Mouse (Mus musculus): ENCODE measurements around the gene Pnn.
"Not testable (repeated sequence)": the region's sequence is repeated elsewhere in the genome, so short reads cannot be mapped to it uniquely, and the experiment has no call there.

Pnn gene

DNA sequence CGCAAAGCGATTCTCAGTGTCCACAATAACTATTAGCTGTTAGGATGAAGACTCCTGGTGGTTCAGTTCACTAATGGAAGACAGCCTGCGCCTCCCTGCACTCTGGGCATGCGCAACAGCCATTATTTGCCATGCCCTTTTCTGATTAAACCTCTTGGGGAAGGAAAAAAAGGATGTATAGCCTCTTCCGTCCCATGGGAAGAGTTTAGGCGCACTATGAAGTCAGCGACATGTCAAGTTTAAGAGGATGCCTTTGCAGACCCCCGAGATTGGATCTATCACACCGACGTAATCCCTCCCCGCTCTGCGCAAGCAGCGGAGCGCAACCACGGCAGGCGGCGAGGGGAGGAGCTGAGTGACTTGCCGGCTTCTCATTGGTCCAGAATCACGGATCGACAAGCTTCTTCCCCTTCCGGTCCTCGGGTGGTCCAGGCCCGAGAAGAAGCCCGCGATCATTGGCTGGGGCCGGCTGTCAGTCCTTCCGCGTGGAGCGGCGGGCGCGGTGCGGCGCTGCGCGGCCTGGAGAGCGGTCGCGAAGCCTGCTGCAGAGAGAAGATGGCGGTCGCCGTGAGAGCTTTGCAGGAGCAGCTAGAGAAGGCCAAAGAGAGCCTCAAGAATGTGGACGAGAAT is at the start of gene Pnn:
Gene Pnn, plus strand, starts transcription at position 437 of the 630 bp plus-strand sequence.
- peak; percentile 98 for DNase-seq

DNA sequence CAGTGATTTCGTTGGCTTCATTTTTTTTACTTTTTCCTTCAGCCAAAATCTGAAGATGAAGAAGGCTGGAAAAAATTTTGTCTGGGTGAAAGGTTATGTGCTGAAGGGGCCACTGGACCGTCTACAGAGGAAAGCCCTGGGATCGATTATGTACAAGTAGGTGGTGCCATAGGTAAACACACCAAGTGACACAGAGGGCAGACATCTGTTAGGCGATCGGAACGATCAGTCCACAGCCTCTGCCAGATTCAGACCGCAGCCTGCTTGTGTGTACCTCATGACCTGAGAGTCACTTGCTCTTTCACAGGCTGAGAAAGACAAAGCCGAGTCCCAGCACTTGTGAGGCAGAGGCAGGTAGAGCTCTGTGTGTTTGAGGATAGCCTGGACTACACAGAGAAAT is 48.7 kb upstream of the Pnn start:
- DNase-seq: no peak

DNA sequence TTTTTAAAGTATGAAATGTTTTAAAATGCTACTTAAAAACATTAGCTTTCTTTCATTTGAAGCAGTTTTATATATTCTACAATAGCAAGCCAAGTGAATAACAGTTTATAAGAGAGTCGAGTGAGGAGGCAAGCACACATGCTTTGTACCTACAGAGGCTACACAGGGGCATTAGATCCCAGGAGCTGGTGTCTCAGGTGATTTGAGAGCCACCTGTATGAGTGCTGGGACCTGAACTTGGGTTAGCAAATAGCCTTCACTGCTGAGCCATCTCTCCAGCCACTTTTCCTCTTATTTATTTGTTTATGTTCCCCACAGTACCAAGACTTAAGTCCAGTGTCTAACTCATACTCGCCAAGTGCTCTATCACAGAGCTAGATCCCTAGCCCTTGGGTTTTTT is 46.8 kb upstream of the Pnn start:
- DNase-seq: no peak

DNA sequence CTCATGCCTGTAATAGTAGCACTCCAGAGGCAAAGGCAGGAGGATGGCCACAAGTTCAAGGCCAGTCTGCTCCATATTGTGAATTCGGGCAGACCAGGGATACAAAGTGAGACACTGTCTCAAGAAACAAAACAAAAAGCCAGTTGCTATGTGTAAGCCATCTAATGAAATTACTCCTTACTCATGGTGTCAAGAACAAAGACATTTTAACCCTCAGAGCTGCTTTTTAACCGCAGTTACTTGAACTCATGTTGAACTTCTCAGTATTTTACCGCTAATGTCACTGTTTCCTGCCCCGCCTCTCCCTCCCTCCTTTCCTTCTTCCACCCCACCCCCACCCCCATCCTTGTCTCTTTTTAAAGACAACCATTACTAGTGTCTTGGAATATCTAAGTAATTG is 45.4 kb upstream of the Pnn start:
- no peak for DNase-seq

DNA sequence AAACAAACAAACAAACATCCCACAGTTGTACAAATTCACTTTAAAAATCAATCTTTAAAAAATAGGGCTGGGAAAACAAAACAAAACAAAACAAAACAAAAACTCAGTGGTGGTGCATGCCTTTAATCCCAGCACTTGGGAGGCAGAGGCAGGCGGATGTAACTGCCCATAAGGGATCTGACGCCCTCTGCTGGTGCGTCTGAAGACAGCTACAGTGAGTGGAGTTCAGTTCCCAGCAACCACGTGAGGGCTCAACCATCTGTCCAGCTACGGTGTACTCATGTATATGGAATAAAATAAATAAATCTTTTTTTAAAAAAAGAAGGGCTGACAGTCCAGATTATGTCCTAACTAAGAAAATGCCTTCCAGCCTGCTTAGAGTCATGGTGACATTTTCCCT is 34.6 kb upstream of the Pnn start:
- no peak for DNase-seq

DNA sequence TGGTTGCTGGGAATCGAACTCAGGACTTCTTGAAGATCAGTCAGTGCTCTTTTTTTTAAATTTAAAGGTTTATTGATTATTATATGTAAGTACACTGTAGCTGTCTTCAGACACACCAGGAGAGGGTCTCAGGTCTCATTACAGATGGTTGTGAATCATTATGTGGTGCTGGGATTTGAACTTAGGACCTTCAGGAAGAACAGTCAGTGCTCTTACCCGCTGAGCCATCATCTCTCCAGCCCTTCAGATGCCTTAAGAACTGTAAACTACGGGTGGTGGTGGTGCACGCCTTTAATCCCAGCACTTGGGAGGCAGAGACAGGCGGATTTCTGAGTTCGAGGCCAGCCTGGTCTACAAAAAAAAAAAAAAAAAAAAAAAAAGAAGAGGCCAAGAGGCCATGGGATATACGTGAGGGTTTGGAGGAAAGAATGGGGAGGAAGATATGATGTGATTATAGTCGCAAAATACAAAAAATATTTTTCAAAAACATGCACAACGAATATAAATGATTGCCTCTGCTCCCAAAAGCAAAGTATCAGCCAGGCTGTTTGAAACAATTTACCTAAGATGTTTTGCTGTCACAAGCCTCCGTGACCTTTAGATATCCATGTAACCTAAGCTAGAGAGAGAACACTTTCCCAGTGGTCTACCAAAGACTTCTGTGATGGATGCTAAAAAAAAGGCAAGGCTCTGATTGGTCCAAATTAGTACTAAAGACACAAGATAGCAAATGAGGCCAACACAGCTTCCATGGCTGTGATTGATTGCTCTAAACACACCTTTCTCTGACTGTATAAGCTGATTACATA is 27.3 kb upstream of the Pnn start:
- DNase-seq: no peak

DNA sequence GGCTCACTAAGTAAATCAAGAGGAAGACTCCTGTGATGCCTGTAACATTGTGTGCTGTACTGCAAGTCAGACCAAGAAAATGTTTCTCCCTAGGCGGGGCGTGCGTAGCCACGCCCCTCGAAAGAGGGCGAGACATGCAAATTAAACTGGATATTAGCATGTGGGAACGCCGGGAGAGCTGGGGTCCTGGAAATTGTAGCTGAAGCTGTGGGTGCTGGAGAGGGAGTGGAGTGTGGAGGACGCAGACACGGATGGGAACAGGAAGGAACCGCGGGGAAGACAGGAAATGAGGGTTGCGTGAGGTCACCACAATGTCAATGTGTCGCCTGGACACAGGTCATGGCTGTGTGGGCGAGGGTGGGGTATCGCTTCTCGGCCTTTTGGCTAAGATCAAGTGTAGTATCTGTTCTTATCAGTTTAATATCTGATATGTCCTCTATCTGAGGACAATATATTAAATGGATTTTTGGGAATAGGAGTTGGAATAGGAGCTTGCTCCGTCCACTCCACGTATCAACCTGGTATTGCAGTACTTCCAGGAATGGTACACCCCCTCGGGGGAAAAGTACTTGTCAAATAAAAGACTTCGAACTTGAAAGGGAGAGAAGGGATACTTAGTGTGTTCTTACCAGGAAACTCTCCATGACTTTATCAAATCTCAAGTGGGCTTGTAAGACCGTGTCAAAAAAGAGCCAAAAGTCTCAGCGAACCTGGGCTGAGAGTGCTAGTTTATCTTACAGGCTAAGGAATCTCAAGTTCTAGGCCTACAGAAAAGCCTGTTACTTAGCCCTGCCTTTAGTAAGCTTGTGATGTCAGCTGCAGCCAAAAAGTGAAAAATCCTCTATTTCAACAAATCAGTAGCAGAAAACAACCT is 26.5 kb upstream of the Pnn start:
- peak; percentile 70 for DNase-seq

DNA sequence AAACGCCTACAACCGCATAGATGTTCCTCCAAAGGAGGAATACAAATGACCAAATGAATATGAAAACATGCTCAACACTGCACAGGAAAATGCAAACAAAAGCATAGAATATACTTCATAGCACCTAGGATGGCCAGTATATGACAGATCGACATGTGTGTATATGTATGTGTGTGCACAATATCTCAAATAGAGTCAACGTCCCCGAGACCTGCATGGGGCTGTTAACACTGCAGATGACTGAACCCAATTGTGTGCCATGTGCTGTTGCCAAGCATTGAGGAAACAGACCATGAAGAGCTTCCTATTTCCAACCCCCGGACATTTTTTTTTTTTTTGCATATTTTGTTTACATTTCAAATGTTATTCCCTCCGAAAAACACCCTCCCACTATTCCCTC is 25.8 kb upstream of the Pnn start:
- DNase-seq: no peak

DNA sequence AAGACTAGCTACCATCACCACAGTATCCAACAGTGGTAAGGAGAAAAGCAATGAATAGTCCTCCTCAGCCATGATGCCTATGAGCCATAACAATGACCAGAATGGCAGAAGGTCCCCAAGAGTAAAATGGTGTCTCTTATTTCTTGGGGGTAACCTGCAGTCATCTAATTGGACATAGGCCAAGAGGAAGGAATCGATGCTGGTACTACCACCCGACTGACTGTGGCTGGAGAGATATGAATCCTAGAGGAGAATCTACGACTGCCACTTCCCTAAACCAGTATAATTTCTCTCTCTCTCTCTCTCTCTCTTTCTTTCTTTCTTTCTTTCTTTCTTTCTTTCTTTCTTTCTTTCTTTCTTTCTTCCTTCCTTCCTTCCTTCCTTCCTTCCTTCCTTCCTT is 14.2 kb upstream of the Pnn start:
- DNase-seq: no peak

DNA sequence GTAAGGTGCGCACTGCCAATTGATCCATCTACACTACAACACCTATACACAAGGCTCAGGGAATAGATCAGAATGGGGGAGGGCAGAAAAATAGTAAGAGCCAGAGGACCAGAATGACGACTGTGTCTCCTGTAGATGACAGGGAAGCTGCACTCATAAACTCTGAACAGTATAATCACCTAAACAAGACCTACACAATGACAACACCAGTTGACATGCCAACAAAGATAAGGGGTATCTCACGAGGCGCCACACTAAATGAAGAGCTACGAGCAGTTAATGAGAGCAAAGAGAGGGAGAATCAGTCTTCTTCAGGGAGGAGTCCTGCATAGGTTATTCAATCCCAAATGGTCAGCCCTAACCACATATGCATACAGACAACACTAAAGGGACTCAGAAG is 13.5 kb upstream of the Pnn start:
- DNase-seq: no peak

DNA sequence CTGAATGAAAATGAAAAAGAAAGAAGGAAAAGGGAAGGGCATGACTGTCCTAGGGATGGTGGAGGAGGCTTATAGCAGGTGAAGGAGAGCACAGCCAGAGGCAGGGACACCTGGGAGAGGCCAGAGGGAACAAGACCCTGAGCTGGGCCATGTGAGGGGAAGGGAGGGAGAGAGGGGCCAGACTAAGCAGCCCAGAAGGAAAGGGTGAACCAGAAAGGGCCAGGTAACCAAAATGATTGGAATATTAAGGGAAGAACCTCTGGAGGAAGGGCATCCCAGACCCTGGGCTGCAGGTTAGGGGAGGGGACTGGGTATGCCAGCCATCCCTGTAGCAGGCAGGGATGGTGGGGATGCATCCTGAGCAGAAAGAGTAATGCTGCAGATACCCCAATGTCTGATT is 12.7 kb upstream of the Pnn start:
- no peak for DNase-seq

DNA sequence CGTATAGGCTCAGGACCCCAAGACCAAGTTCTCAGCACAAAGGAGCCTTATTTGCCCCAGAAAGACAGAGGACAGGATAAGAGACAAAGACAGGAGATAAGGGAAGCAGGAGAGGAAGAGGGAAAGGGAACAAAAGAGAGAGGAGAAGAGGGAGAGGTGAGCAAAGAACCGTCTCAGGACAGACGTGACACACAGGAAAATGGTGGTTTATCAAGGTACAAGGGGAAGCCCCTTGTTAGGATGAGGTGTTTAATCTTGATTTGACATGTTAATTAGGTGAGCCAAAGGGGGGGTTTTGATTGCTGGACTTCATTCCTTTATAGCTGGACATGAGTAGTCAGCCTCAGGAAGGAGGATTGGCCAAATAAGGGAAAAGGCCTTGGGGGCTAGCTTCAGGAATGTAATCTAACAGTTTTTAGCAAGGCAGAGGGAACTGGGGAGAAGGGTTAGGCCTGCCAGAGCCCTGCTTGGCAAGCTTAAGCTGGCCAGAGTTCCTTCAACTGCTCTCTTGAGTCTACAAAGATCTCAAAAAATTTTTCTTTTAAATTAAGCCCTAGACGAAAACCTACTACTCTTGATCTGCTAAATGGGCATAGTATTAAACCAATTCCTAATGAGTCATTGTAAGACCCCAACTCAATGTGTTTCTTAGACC is 11.4 kb upstream of the Pnn start:
- DNase-seq: no peak

DNA sequence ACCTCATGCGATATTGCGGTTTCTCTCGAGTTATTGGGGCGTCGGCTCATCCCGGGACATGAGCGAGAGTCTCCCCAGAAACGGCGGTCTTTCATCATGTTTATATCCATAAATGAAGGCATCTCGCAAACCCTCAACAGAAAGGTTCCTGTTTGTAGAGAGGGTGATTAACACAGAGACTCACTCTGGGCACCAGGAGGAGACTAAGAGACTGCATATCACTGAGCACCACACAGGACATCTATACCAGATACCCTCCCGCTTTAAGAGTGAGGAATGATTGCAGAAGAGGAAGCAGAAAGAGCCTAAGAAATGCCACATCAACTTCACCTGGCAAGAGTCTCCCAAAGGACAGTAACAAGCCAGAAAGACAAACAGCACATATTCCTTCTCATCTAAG is 10.5 kb upstream of the Pnn start:
- no peak for DNase-seq

DNA sequence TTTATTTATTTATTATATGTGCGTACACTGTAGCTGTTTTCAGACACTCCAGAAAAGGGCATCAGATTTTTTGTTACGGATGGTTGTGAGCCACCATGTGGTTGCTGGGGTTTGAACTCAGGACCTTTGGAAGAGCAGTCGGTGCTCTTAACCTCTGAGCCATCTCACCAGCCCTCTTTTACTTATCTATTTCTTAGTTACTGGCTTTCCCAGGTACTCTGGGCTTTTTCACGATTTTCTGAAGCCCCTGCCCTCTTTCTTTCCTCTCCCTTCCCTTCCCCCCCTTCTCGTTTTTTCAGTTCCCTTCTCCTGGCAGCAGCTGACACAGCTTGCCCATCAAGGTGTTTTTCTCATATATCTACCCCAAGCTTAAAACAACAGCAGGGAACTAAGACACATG is 8.4 kb upstream of the Pnn start:
- not testable (repeated sequence) for DNase-seq

DNA sequence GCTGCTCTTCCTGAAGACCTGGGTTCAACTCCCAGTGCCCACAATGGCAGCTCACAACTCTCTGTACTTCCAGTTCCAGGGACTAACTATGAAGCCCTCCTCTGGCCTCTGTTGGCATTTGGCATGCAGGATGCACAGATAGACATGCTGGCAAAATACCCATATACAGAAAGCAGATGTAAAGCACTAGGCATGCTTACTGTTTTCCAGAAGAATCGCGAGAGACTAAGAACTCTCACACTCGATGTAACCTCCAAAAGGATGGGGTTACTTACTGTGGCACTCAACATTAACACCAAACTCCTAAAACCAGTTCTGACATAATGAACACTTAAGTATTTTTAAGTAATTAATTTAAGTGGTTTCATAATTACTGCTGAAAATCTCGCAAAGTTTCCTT is 6.4 kb upstream of the Pnn start:
- no peak for DNase-seq

DNA sequence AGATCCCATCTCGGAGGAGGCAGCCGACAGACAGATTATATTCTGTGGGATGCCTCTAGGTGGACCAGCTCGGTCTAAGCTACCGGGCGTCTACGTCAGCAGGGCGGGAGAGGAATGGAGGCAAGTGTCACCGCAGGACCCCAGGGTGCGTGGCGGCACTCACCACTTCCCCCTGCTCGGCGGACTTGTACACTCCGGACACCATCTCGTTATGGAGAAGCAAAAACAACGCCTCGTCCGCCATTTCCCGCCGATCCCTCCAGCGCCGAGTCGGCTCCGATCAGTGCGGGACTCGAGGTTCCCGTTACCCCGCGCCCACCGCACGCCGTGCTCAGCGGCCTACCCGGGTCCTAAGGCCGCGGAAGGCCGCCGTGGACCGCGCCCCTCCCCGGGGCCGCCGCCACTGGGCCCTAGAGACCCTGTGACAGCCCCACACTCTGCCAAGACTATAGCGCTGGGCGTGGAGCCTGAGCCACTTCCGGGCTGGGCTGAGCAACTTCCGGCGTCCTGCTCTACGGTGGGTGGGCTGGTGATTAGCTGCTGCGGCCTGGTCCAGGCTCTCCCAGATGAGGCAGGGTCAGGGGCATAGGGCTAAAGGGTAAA is 5.6 kb upstream of the Pnn start, which contains the start of gene Trappc6b:
Gene Trappc6b, minus strand, starts transcription at position 480 of the 603 bp plus-strand sequence.
- DNase-seq: peak; percentile 87

DNA sequence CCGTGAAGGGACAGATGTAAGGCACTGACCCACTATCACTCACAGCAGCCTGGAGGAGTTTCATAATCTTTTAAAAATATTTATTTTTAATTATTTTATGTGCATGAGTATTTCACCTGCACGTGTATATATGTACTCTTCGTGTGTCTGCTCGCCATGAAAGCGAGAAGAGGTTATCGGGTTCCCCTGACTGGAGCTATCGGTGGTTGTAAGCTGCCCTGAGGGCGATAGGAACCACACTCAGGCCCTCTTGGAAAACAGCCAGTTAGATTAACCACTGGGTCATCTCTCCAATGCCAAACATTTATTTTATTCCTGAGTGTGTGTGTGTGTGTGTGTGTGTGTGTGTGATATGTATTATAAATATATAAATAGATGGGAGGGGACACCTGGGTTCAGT is 1.8 kb upstream of the Pnn start:
- no peak for DNase-seq

DNA sequence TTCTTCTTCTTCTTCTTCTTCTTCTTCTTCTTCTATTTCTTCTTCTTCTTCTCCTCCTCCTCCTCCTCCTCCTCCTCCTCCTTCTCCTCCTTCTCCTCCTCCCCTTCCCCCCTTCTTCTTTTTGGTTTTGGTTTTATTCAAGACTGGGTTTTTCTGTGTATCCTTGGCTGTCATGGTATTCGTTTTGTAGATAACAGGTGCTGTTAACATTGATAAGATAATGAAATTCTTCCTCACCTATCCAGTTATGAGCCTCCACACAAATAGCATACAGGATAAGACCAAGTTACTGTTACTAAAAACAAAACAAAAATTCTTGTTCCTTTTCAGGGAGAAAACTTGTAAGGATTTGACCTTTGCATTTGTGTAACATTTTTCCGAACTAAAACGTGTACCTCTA is 908 bp upstream of the Pnn start:
- DNase-seq: no peak

DNA sequence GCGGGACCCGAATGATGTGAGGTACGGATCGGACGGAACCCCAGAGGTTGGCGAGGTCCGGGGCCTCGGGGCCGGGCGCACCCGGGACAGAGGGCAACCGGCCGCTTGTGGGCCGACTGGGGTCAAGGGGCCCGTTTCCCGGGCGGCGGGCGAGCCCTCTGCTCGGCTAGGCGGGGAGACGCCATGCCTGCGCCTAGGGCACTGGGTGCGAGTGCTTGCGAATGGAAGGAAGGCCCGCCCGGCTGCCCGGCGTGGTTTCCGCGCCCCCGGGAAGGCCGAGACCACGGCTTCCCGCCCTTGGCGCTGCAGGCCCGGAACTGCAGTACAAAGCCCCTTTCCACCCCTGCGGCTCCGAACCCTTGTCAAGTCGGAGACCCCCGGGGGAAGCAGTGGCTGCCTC is 411 bp downstream of the Pnn start:
- DNase-seq: peak; percentile 12

DNA sequence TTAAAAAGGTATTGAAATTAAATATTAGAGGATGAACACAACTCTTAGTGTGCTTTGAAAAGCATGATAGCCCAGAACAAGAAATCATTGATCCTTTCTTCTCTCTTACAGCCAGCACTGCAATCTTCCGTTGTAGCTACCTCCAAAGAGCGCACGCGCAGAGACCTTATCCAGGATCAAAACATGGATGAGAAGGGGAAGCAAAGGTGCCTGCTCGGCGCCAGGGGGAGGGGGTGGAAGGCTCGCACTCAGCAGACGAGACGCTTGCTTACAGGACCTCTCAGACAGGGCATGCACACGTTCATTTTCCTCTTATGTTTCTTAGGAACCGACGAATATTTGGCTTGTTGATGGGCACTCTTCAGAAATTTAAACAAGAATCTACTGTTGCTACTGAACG is 2.1 kb downstream of the Pnn start:
- DNase-seq: no peak

DNA sequence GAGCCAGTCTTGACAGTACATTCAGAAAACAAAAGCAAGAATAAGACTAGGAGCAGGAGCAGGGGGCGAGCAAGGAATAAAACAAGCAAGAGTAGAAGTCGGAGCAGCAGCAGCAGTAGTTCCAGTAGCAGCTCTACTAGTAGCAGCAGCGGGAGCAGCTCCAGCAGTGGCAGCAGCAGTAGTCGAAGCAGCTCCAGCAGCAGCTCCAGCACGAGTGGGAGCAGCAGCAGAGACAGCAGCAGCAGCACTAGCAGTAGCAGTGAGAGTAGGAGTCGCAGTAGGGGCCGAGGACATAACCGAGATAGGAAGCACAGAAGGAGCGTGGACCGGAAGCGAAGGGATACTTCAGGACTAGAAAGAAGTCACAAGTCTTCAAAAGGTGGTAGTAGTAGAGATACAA is 5.6 kb downstream of the Pnn start:
- DNase-seq: no peak

DNA sequence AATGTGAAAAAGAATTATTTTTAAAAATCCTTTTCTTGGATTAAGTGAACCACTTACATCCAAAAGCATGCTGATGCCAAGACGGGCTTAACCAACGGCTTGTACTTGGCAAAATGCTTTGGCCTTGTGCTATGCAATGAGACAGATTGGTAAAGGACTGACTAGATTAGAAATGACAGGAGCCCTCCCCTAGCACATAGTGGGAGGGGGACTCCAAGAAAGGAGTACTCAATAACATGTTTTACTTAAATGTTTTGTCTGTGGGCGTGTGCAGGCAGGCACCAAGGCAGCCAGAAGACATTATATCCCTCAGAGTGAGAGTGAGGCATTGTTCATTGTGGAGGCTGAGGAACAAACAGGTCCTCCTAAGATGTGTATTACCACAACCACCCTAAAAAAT is 7.4 kb downstream of the Pnn start:
- no peak for DNase-seq

DNA sequence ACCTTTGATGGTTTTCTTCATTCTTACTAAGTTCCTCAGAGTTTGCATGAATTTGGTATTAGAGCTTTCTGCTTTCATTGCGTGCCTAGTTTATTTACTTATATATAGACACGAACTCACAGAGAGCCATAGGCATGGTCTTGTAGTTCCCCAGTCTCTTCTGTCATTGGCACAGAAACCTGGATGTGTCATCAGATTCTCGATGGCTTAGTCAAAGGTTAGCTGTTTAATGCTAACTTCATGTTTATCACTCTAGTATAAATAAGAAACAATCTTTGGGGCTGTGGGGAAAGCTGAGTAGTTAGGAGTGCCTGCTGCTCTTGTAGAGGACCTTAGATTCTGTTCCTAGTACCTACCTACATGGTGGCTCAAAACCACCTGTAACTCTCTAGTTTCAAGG is 10.3 kb downstream of the Pnn start:
- no peak for DNase-seq
